Mouse (Mus musculus): ENCODE data around the gene A830018L16Rik. TPM values are rescaled to one million over a fixed set of nuclear protein-coding genes. Genes with fewer than 3 reads are reported as not detected.

A830018L16Rik gene
- polyA plus RNA-seq, 1 experiment from 2014 or later, result not detected

- Histone ChIP-seq H3K4me3 (ENCODE audit: low read depth, low read length) (no peak overlapping the region), H3K4me1 (ENCODE audit: insufficient read depth) (no peaks in the 10 kb centered on the region), H3K27ac (ENCODE audit: low read depth) (no peak overlapping the region), H3K36me3 (replicated peaks; ENCODE audit: insufficient read depth, low read length) (no peaks in the 10 kb centered on the region), H3K27me3 (ENCODE audit: insufficient read depth, low read length) (no peaks in the 10 kb centered on the region), H3K4me2 (ENCODE audit: low read depth, low read length) (no peak overlapping the region), H3K9me3 (ENCODE audit: low read length) (no peaks in the 10 kb centered on the region), H3K9ac (replicated peaks) (no peak overlapping the region)
- ATAC-seq, result no peak
- DNase-seq, result no peak
- 72% methylated on average over 3 of the region's 3 CpGs for WGBS (ENCODE audit: insufficient replicate concordance)
- TF ChIP-seq EP300 (IDR thresholded peaks at IDR 0.05; ENCODE audit: low read depth) (no peak), CTCF (IDR thresholded peaks at IDR 0.05; ENCODE audit: low read depth) (no peak)
These were observed 7.9 kb upstream of the A830018L16Rik start for GRCm38 (mm10) chr1:11406026-11406425.

GRCm38 (mm10) chr1:11414560-11414959, 655 bp downstream of the A830018L16Rik start:
- H3K9me3 ChIP-seq (ENCODE audit: low read length), result no peaks in the 10 kb centered on the region
- ATAC-seq (no peak), DNase-seq (no peak)
- peak overlapping the region; percentile 22; the same call in 1 of the 2 replicates for H3K4me3 ChIP-seq (ENCODE audit: low read depth, low read length)
- peaks cover 24% of the 10 kb centered on the region; the same call in 1 of the 2 replicates for H3K27me3 ChIP-seq (ENCODE audit: insufficient read depth, low read length)
- no peak overlapping the region for H3K9ac ChIP-seq (replicated peaks)
- H3K4me2 ChIP-seq (ENCODE audit: low read depth, low read length), result peak overlapping the region; percentile 49
- H3K4me1 ChIP-seq (ENCODE audit: insufficient read depth), result no peaks in the 10 kb centered on the region
- no peak overlapping the region for H3K27ac ChIP-seq (ENCODE audit: low read depth)
- TF ChIP-seq EP300 (IDR thresholded peaks at IDR 0.05; ENCODE audit: low read depth) (no peak), CTCF (IDR thresholded peaks at IDR 0.05; ENCODE audit: low read depth) (no peak)
- 5% methylated on average over 9 of the region's 9 CpGs for WGBS (ENCODE audit: insufficient replicate concordance)
- H3K36me3 ChIP-seq (replicated peaks; ENCODE audit: insufficient read depth, low read length), result no peaks in the 10 kb centered on the region

DNA sequence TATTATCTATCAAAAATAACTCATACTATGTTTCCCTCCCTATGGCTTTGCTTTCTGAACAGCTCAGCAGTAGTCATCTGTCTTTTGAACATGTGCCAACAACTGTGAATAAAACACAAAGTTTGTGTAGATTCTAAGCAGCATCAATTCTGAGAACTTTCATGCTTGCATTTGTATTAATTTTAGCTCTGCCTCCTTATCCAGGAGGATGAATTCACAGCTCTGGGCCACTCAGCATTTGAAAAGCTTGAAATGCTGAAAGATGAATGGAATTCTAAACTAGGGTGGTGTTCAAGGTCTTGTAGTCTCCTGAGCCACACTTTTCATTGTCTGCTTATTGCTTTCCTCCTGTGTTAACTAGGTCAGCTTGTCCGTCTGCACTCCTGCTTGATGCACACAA, 13.4 kb downstream of the A830018L16Rik start:
- no peak for ATAC-seq

DNA sequence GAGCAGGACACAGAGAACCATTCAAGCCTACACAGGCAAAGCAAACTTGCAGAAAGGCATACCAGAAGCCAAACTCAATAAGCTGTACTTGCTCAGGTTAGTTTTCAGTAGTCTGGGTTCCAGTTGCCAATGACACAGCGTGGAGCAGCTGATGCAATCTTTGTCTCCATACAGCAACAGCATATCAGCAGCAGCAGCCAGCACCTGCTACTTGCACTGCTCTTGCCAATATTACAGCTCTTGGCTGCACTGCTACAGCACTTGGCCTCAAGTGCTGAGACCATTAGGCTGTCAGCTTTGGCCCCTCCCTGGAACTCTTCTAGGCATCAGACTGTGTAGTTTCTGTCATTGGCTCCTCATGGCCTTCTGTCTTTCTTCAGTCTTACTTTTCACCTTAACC, 44.4 kb downstream of the A830018L16Rik start:
- H3K4me3 ChIP-seq (ENCODE audit: low read depth, low read length), result no peak overlapping the region
- DNase-seq (no peak), ATAC-seq (no peak)
- H3K4me1 ChIP-seq (ENCODE audit: insufficient read depth), result no peaks in the 10 kb centered on the region
- no peaks in the 10 kb centered on the region for H3K36me3 ChIP-seq (replicated peaks; ENCODE audit: insufficient read depth, low read length)
- no peak for TF ChIP-seq CTCF (IDR thresholded peaks at IDR 0.05; ENCODE audit: low read depth)
- TF ChIP-seq EP300 (IDR thresholded peaks at IDR 0.05; ENCODE audit: low read depth), result no peak
- H3K9ac ChIP-seq (replicated peaks), result no peak overlapping the region
- no peaks in the 10 kb centered on the region for H3K27me3 ChIP-seq (ENCODE audit: insufficient read depth, low read length)
- no peak overlapping the region for H3K4me2 ChIP-seq (ENCODE audit: low read depth, low read length)
- no peaks in the 10 kb centered on the region for H3K9me3 ChIP-seq (ENCODE audit: low read length)
- 60% methylated on average over 1 of the region's 1 CpGs for WGBS (ENCODE audit: insufficient replicate concordance)
- H3K27ac ChIP-seq (ENCODE audit: low read depth), result no peak overlapping the region

More for the DNA sequence above, 13.4 kb downstream of the A830018L16Rik start:
- no peak overlapping the region for H3K4me3 ChIP-seq (ENCODE audit: low read depth, low read length)
- no peaks in the 10 kb centered on the region for H3K36me3 ChIP-seq (replicated peaks; ENCODE audit: insufficient read depth, low read length)
- DNase-seq, result no peak
- 75% methylated on average over 1 of the region's 1 CpGs for WGBS (ENCODE audit: insufficient replicate concordance)
- no peaks in the 10 kb centered on the region for H3K9me3 ChIP-seq (ENCODE audit: low read length)
- no peak overlapping the region for H3K27ac ChIP-seq (ENCODE audit: low read depth)
- H3K4me2 ChIP-seq (ENCODE audit: low read depth, low read length), result no peak overlapping the region
- H3K4me1 ChIP-seq (ENCODE audit: insufficient read depth), result no peaks in the 10 kb centered on the region
- no peak overlapping the region for H3K9ac ChIP-seq (replicated peaks)
- H3K27me3 ChIP-seq (ENCODE audit: insufficient read depth, low read length), result no peaks in the 10 kb centered on the region
- TF ChIP-seq EP300 (IDR thresholded peaks at IDR 0.05; ENCODE audit: low read depth), result no peak

DNA sequence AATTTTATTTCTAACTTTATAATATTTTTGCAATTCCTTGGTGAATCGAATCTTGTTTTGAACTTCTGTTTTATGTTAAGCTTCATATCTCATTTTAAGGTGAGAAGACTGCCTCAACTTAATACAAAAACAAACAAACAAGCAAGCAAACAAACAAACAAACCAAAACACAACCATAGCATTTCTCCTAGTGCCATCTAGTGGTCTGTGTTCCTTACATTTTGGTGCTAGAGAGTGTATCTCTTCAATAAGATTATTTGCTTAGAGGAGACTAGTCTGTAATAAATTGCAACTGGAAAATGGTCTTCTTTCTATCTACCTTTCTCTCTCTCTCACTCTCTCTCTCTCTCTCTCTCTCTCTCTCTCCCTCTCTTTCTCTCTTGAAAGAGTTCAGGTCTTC, 52.4 kb downstream of the A830018L16Rik start:
- Histone ChIP-seq H3K4me2 (ENCODE audit: low read depth, low read length) (no peak overlapping the region), H3K4me1 (ENCODE audit: insufficient read depth) (no peaks in the 10 kb centered on the region), H3K9ac (replicated peaks) (no peak overlapping the region), H3K4me3 (ENCODE audit: low read depth, low read length) (no peak overlapping the region), H3K36me3 (replicated peaks; ENCODE audit: insufficient read depth, low read length) (no peaks in the 10 kb centered on the region), H3K27ac (ENCODE audit: low read depth) (no peak overlapping the region), H3K9me3 (ENCODE audit: low read length) (no peaks in the 10 kb centered on the region), H3K27me3 (ENCODE audit: insufficient read depth, low read length) (no peaks in the 10 kb centered on the region)
- DNase-seq (no peak), ATAC-seq (no peak)
- TF ChIP-seq CTCF (IDR thresholded peaks at IDR 0.05; ENCODE audit: low read depth) (no peak), EP300 (IDR thresholded peaks at IDR 0.05; ENCODE audit: low read depth) (no peak)
- WGBS (ENCODE audit: insufficient replicate concordance), result 52% methylated on average over 1 of the region's 1 CpGs

GRCm38 (mm10) chr1:11467065-11467643, 53.2 kb downstream of the A830018L16Rik start:
- H3K4me1 ChIP-seq (ENCODE audit: insufficient read depth), result no peaks in the 10 kb centered on the region
- H3K27me3 ChIP-seq (ENCODE audit: insufficient read depth, low read length), result no peaks in the 10 kb centered on the region
- ATAC-seq (no peak), DNase-seq (no peak)
- H3K9ac ChIP-seq (replicated peaks), result no peak overlapping the region
- no peak overlapping the region for H3K4me3 ChIP-seq (ENCODE audit: low read depth, low read length)
- no peaks in the 10 kb centered on the region for H3K9me3 ChIP-seq (ENCODE audit: low read length)
- no peak for TF ChIP-seq EP300 (IDR thresholded peaks at IDR 0.05; ENCODE audit: low read depth)
- H3K27ac ChIP-seq (ENCODE audit: low read depth), result no peak overlapping the region
- no peak overlapping the region for H3K4me2 ChIP-seq (ENCODE audit: low read depth, low read length)
- 39% methylated on average over 5 of the region's 5 CpGs for WGBS (ENCODE audit: insufficient replicate concordance)
- no peaks in the 10 kb centered on the region for H3K36me3 ChIP-seq (replicated peaks; ENCODE audit: insufficient read depth, low read length)

GRCm38 (mm10) chr1:11492936-11493335, 79.0 kb downstream of the A830018L16Rik start:
- DNase-seq, result no peak
- Histone ChIP-seq H3K9ac (replicated peaks) (no peak overlapping the region), H3K27ac (ENCODE audit: low read depth) (no peak overlapping the region), H3K4me3 (ENCODE audit: low read depth, low read length) (no peak overlapping the region), H3K36me3 (replicated peaks; ENCODE audit: insufficient read depth, low read length) (no peaks in the 10 kb centered on the region), H3K4me2 (ENCODE audit: low read depth, low read length) (no peak overlapping the region), H3K9me3 (ENCODE audit: low read length) (no peaks in the 10 kb centered on the region), H3K4me1 (ENCODE audit: insufficient read depth) (no peaks in the 10 kb centered on the region), H3K27me3 (ENCODE audit: insufficient read depth, low read length) (no peaks in the 10 kb centered on the region)
- no peak for TF ChIP-seq EP300 (IDR thresholded peaks at IDR 0.05; ENCODE audit: low read depth)
- TF ChIP-seq CTCF (IDR thresholded peaks at IDR 0.05; ENCODE audit: low read depth), result no peak
- WGBS (ENCODE audit: insufficient replicate concordance), result 68% methylated on average over 2 of the region's 2 CpGs
- ATAC-seq, result no peak
